Mouse (Mus musculus) liver, postnatal 0 days (tissue): ENCODE measurements around the gene Efhd1. TPM values are rescaled to one million over a fixed set of nuclear protein-coding genes. Genes with fewer than 3 reads are reported as not detected.

ENCODE experiments used
- ATAC-seq: fragments of 200-750 bp; cut with Nextera tagmentation; 2 replicates; pipeline ENCODE4 v1.8.0; 2017; ENCODE audit warnings: mild to moderate bottlenecking, moderate library complexity
- DNase-seq: peaks from one replicate; pipeline ENCODE4 v3.0.0-alpha.2; 2016
- H3K27ac ChIP-seq: fragments of 300-500 bp; sonication (generic); 2 replicates; pipeline ENCODE4 v1.5.1; 2014; ENCODE audit warnings: antibody characterized with exemption, moderate library complexity, mild to moderate bottlenecking, low read depth
- H3K27me3 ChIP-seq: fragments of 300-500 bp; sonication (generic); 2 replicates; pipeline ENCODE4 v1.6.1; 2014; ENCODE audit warnings: low read length, control low read depth, mixed read lengths; ENCODE audit not compliant: insufficient read depth
- H3K36me3 ChIP-seq: fragments of 300-500 bp; sonication (generic); replicated peaks from 2 replicates; pipeline ENCODE4 v1.6.1; 2014; ENCODE audit warnings: mild to moderate bottlenecking, control low read depth, low read length, moderate library complexity, mixed read lengths; ENCODE audit not compliant: insufficient read depth
- H3K4me1 ChIP-seq: fragments of 300-500 bp; sonication (generic); 2 replicates; pipeline ENCODE4 v1.6.1; 2014; ENCODE audit warnings: antibody characterized with exemption, mild to moderate bottlenecking, control low read depth; ENCODE audit not compliant: insufficient read depth
- H3K4me2 ChIP-seq: fragments of 300-500 bp; sonication (generic); 2 replicates; pipeline ENCODE4 v1.6.1; 2014; ENCODE audit warnings: low read depth, mild to moderate bottlenecking, low read length, moderate library complexity, mixed read lengths
- H3K4me3 ChIP-seq: fragments of 300-500 bp; sonication (generic); 2 replicates; pipeline ENCODE4 v1.5.1; 2014; ENCODE audit warnings: low read depth, low read length
- H3K9ac ChIP-seq: fragments of 300-500 bp; sonication (generic); replicated peaks from 2 replicates; pipeline ENCODE4 v1.6.1; 2014; ENCODE audit warnings: mild to moderate bottlenecking, moderate library complexity
- H3K9me3 ChIP-seq: fragments of 300-500 bp; sonication (generic); 2 replicates; pipeline ENCODE4 v1.6.1; 2016; ENCODE audit warnings: mild to moderate bottlenecking, control low read depth, low read length, mixed read lengths
- CTCF ChIP-seq: sonication (generic); IDR thresholded peaks from 2 replicates; pipeline ENCODE4 v1.5.1; 2016; ENCODE audit warnings: antibody characterized with exemption, low read depth
- EP300 ChIP-seq: IDR thresholded peaks from 2 replicates; pipeline ENCODE4 v1.6.1; 2016; ENCODE audit warnings: antibody characterized with exemption, low read depth, mild to moderate bottlenecking
- WGBS: fragments of 180-500 bp; shearing (Covaris S2); extraction: QIAGEN DNeasy Blood & Tissue Kit; methylation state at CpG from one replicate; pipeline ENCODE4 v1.1.7; 2014; ENCODE audit not compliant: insufficient replicate concordance; 5-methylcytosine and 5-hydroxymethylcytosine counted together
- polyA plus RNA-seq: library from polyadenylated mRNA; unstranded; fragments of >200 nt; fragmentation: Nextera tagmentation; extraction: Ambion mirVana; gene quantifications from 2 replicates; pipeline ENCODE4 v1.2.1, GENCODE M21; 2015

Gene Efhd1
- polyA plus RNA-seq, 1 experiment from 2014 or later = 0.26 TPM

DNA sequence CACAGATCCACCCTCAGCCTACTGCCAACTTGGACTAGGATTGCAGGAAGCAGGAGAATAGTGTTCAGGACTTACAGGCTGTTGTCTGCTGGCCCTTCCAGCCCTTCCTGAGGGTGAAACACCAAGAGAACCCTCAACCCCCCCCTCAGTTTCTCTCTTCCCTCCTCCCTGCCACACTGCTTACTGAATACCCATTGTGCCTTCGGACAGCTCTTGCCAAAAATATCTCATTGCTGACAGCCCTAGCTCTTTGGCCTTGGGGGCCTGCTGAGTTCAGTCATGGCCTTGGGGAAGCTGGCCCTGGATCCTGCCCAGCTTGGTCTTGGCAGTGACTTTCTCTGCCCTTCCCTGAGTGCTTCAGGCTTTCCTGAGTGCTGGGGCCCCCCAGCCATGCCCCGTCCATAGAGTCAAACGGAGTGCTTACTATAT is 9.4 kb downstream of the Efhd1 start:
- no peaks in the 10 kb centered on the region for H3K27me3 ChIP-seq
- no peak for ATAC-seq
- no peak overlapping the region for H3K27ac ChIP-seq

DNA sequence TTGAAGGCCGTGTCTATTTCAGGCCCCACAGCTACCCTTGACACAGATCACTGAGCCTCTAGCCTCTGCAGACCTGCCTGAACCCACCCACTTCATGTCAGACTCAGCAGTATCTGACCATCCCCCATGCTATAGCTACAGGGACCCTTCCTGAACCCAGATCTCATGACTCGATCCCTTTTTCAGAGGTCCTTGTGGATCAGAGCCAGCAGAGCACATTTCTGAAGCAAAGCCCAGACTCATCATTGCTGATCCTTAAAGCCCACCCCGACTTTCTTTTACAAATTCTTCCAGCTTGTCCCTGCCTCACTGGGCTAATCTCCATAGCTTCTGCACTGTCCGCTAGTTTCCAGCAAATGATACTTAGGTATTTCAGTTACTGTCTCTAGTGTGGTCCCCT is 10.0 kb downstream of the Efhd1 start:
- Histone ChIP-seq H3K4me1 (no peaks in the 10 kb centered on the region), H3K27me3 (no peaks in the 10 kb centered on the region), H3K36me3 (no peaks in the 10 kb centered on the region), H3K9ac (no peak overlapping the region), H3K4me2 (no peak overlapping the region), H3K27ac (no peak overlapping the region), H3K4me3 (no peak overlapping the region), H3K9me3 (no peaks in the 10 kb centered on the region)
- WGBS = 73% methylated on average over 4 of the region's 4 CpGs
- TF ChIP-seq CTCF = no peak
- no peak for TF ChIP-seq EP300
- ATAC-seq = no peak
- DNase-seq = no peak

More for the DNA sequence above, 9.4 kb downstream of the Efhd1 start:
- H3K36me3 ChIP-seq = no peaks in the 10 kb centered on the region
- no peaks in the 10 kb centered on the region for H3K9me3 ChIP-seq
- no peak overlapping the region for H3K4me2 ChIP-seq
- H3K4me1 ChIP-seq = no peaks in the 10 kb centered on the region
- TF ChIP-seq EP300 (no peak), CTCF (no peak)
- WGBS = 87% methylated on average over 3 of the region's 3 CpGs
- no peak overlapping the region for H3K9ac ChIP-seq
- no peak overlapping the region for H3K4me3 ChIP-seq
- DNase-seq = no peak

- Histone ChIP-seq H3K27me3 (no peaks in the 10 kb centered on the region), H3K4me3 (no peak overlapping the region), H3K36me3 (no peaks in the 10 kb centered on the region), H3K4me2 (no peak overlapping the region), H3K9ac (no peak overlapping the region), H3K9me3 (no peaks in the 10 kb centered on the region), H3K4me1 (no peaks in the 10 kb centered on the region), H3K27ac (no peak overlapping the region)
- ATAC-seq (no peak), DNase-seq (no peak)
- 87% methylated on average over 12 of the region's 12 CpGs for WGBS
- TF ChIP-seq EP300 = no peak
- no peak for TF ChIP-seq CTCF
Measured at GRCm38 (mm10) chr1:87275151-87275550, 11.0 kb downstream of the Efhd1 start.

DNA sequence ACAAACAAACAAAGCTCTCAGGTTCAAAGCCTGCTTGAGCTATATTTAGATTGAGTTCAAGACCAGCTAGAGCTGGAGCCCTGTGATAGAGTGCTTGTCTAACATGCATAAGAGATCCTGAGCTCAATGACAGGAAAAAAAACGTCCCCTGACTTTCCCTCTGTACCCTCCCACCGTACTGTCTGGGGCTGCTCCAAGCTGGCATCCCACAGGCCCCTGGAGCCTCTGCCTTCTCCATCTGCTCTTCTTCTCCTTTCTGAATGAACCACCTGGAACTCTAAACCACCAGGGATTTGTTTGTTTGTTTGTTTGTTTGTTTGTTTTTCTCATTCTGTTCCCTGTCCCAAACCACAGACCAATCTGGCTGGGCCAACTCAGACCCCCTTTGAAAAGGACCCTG is 11.9 kb downstream of the Efhd1 start:
- TF ChIP-seq CTCF = no peak
- no peak for TF ChIP-seq EP300

GRCm38 (mm10) chr1:87280281-87280680 is 16.1 kb downstream of the Efhd1 start:
- no peak overlapping the region for H3K27ac ChIP-seq

More for the DNA sequence above, 11.9 kb downstream of the Efhd1 start:
- 56% methylated on average over 2 of the region's 2 CpGs for WGBS
- no peak overlapping the region for H3K9ac ChIP-seq
- H3K4me1 ChIP-seq = no peaks in the 10 kb centered on the region
- ATAC-seq = no peak
- H3K27me3 ChIP-seq = no peaks in the 10 kb centered on the region
- H3K4me2 ChIP-seq = no peak overlapping the region
- no peaks in the 10 kb centered on the region for H3K36me3 ChIP-seq
- H3K4me3 ChIP-seq = no peak overlapping the region
- H3K9me3 ChIP-seq = no peaks in the 10 kb centered on the region
- DNase-seq = no peak
- H3K27ac ChIP-seq = no peak overlapping the region

GRCm38 (mm10) chr1:87281599-87282412 is 17.6 kb downstream of the Efhd1 start:
- DNase-seq (no peak), ATAC-seq (no peak)
- Histone ChIP-seq H3K4me3 (0 out of 2 replicates have a peak overlapping the region, but pooled peaks have one; percentile 8), H3K9ac (no peak overlapping the region), H3K9me3 (no peaks in the 10 kb centered on the region), H3K36me3 (no peaks in the 10 kb centered on the region), H3K27ac (no peak overlapping the region), H3K4me1 (no peaks in the 10 kb centered on the region), H3K4me2 (peak overlapping the region; percentile 54), H3K27me3 (no peaks in the 10 kb centered on the region)
- WGBS = 25% methylated on average over 20 of the region's 20 CpGs
- TF ChIP-seq CTCF = no peak
- TF ChIP-seq EP300 = no peak

More at GRCm38 (mm10) chr1:87280281-87280680, 16.1 kb downstream of the Efhd1 start:
- H3K9ac ChIP-seq = no peak overlapping the region
- H3K9me3 ChIP-seq = no peaks in the 10 kb centered on the region
- H3K4me3 ChIP-seq = no peak overlapping the region
- ATAC-seq (no peak), DNase-seq (no peak)
- no peaks in the 10 kb centered on the region for H3K27me3 ChIP-seq
- H3K4me2 ChIP-seq = no peak overlapping the region
- WGBS = 67% methylated on average over 5 of the region's 5 CpGs
- no peaks in the 10 kb centered on the region for H3K36me3 ChIP-seq
- TF ChIP-seq CTCF (no peak), EP300 (no peak)
- H3K4me1 ChIP-seq = no peaks in the 10 kb centered on the region
